In genomic region chr16:29597122-29597521, GRCm38 (mm10) we compare ENCODE assay signal across 29 mouse cellular contexts. TPM values are rescaled to one million over a fixed set of nuclear protein-coding genes. Genes with fewer than 3 reads are reported as not detected.
DNase-seq lines count a peak whose midpoint lies in the region; ATAC-seq and TF ChIP-seq lines count a peak whose summit lies in the region.
"Had no signal": no experiment of that assay in that cellular context is flagged by ENCODE, and none has a peak within 500 bp of the region (broad histone marks: within the 10 kb centered on the region; RNA-seq: fewer than 3 reads in every experiment).

No protein-coding gene starts in this region.

- WGBS in embryonic facial prominence, embryonic 14.5 days: 75% methylated on average over 4 of the region's 4 CpGs
- 86% methylated on average over 4 of the region's 4 CpGs for WGBS in embryonic facial prominence, embryonic 10.5 days

- H3K27ac ChIP-seq in embryonic facial prominence, embryonic 14.5 days (replicated peaks; ENCODE audit: low read depth, low read length): no peak overlapping the region
- H3K27ac ChIP-seq in embryonic facial prominence, embryonic 10.5 days (replicated peaks): no peak overlapping the region
- H3K27ac ChIP-seq in CH12.LX (ENCODE audit: insufficient read depth, low read depth) (no peak overlapping the region), MEL (ENCODE audit: control insufficient read depth, low read depth, low read length) (no peak overlapping the region)
- H3K27ac ChIP-seq: embryonic facial prominence, embryonic 13.5 days; forebrain, embryonic 13.5 days; forebrain, embryonic 15.5 days had no signal

- no peak for TF ChIP-seq EP300 in CH12.LX (IDR thresholded peaks at IDR 0.05; ENCODE audit: low read length)
- TF ChIP-seq EP300 in MEL (IDR thresholded peaks at IDR 0.05; ENCODE audit: low read depth in 1 of 2, low read length in 2 of 2): no peak

- H3K9me3 ChIP-seq in embryonic facial prominence, embryonic 14.5 days (ENCODE audit: control insufficient read depth, low read length): no peaks in the 10 kb centered on the region
- H3K9me3 ChIP-seq in embryonic facial prominence, embryonic 10.5 days: no peaks in the 10 kb centered on the region
- H3K9me3 ChIP-seq in CH12.LX (replicated peaks; ENCODE audit: low read length) (no peaks in the 10 kb centered on the region), MEL (replicated peaks; ENCODE audit: insufficient read depth, low read length) (no peaks in the 10 kb centered on the region)
- H3K9me3 ChIP-seq: embryonic facial prominence, embryonic 13.5 days; forebrain, embryonic 13.5 days; forebrain, embryonic 15.5 days; G1E had no signal

- no peak overlapping the region for H3K4me2 ChIP-seq in embryonic facial prominence, embryonic 14.5 days (ENCODE audit: low read depth, low read length)
- no peak overlapping the region for H3K4me2 ChIP-seq in CH12.LX (ENCODE audit: insufficient read depth, low read depth, poor library complexity, severe bottlenecking)
- H3K4me2 ChIP-seq: embryonic facial prominence, embryonic 13.5 days; forebrain, embryonic 13.5 days; forebrain, embryonic 15.5 days had no signal

- TF ChIP-seq RAD21 in CH12.LX (IDR thresholded peaks at IDR 0.05; ENCODE audit: low read depth, low read length): no peak
- no peak for TF ChIP-seq RAD21 in MEL (IDR thresholded peaks at IDR 0.05; ENCODE audit: low read depth, low read length)

- no peak overlapping the region for H3K9ac ChIP-seq in embryonic facial prominence, embryonic 14.5 days (ENCODE audit: low read depth, low read length)
- H3K9ac ChIP-seq in CH12.LX (ENCODE audit: insufficient read depth, low read depth) (no peak overlapping the region), MEL (ENCODE audit: control insufficient read depth, low read depth, low read length, poor library complexity, severe bottlenecking) (no peak overlapping the region)
- H3K9ac ChIP-seq: embryonic facial prominence, embryonic 13.5 days; forebrain, embryonic 13.5 days; forebrain, embryonic 15.5 days; forebrain, postnatal 0 days had no signal

- H3K4me1 ChIP-seq in embryonic facial prominence, embryonic 14.5 days (ENCODE audit: control insufficient read depth, insufficient read depth, low read length): no peaks in the 10 kb centered on the region
- no peaks in the 10 kb centered on the region for H3K4me1 ChIP-seq in embryonic facial prominence, embryonic 10.5 days
- H3K4me1 ChIP-seq in CH12.LX (ENCODE audit: control insufficient read depth in 1 of 2, insufficient read depth in 2 of 2) (no peaks in the 10 kb centered on the region), MEL (ENCODE audit: control insufficient read depth in 1 of 2, insufficient read depth in 2 of 2, low read length in 2 of 2) (no peaks in the 10 kb centered on the region)
- H3K4me1 ChIP-seq: embryonic facial prominence, embryonic 13.5 days; forebrain, embryonic 13.5 days; forebrain, embryonic 15.5 days had no signal

- dilution Hi-C loops in CH12.LX (cut with MboI; ENCODE audit: extremely low pct_ligation_motif_present, extremely low pct_unique_long_range_greater_than_20kb, low sequenced_read_pairs): no loop called here

- TF ChIP-seq CTCF in CH12.LX (conservative IDR thresholded peaks at IDR 0.05 in 1 of 2, IDR thresholded peaks at IDR 0.05 in 1 of 2; ENCODE audit: low read depth in 2 of 2, low read length in 2 of 2) (no peak), MEL (IDR thresholded peaks at IDR 0.05 in 2 of 3, conservative IDR thresholded peaks at IDR 0.05 in 1 of 3; ENCODE audit: control insufficient read depth in 1 of 3, insufficient read depth in 1 of 3, low read depth in 2 of 3, low read length in 3 of 3, poor library complexity in 1 of 3, severe bottlenecking in 1 of 3) (no peak)

- peak; percentile 10 for DNase-seq in embryonic facial prominence, embryonic 14.5 days (ENCODE audit: low spot score)
- no peak for DNase-seq in embryonic facial prominence, embryonic 10.5 days (ENCODE audit: low spot score)
- peak; percentile 11 to 14 for DNase-seq in heart, adult 18-20 months
- DNase-seq in heart, postnatal 14 days: no peak
- DNase-seq in CH12.LX (ENCODE audit: extremely low read depth): no peak
- no peak for DNase-seq in MEL (ENCODE audit: low read depth, low spot score)
- no peak for DNase-seq in urinary bladder, postnatal 25 days (ENCODE audit: low spot score)
- DNase-seq in embryo, embryonic 10 days (ENCODE audit: low spot score): no peak
- DNase-seq: adrenal gland, adult 8-10 months; adrenal gland, postnatal 14 days; adrenal gland, postnatal 36 days; B cell, adult 2 months; cerebellum, adult 11 months; cerebellum, adult 18-20 months; cerebellum, adult 8-10 months; cerebellum, adult 9-11 months; cerebellum, postnatal 14 days; cerebellum, postnatal 36 days; forebrain, postnatal 0 days had no signal

- in situ Hi-C loops in CH12.LX (cut with MboI; ENCODE audit: low pct_ligation_motif_present, low pct_unique_long_range_greater_than_20kb, low sequenced_read_pairs): no loop called here

- H3K27me3 ChIP-seq in embryonic facial prominence, embryonic 14.5 days (replicated peaks; ENCODE audit: control insufficient read depth, insufficient read depth, low read length): no peaks in the 10 kb centered on the region
- no peaks in the 10 kb centered on the region for H3K27me3 ChIP-seq in embryonic facial prominence, embryonic 10.5 days (replicated peaks; ENCODE audit: low read depth, poor library complexity, severe bottlenecking)
- no peaks in the 10 kb centered on the region for H3K27me3 ChIP-seq in CH12.LX (replicated peaks)
- no peaks in the 10 kb centered on the region for H3K27me3 ChIP-seq in MEL (ENCODE audit: control insufficient read depth in 1 of 2, insufficient read depth in 2 of 2, low read length in 2 of 2)
- H3K27me3 ChIP-seq: embryonic facial prominence, embryonic 13.5 days; forebrain, embryonic 13.5 days; forebrain, embryonic 15.5 days; Patski had no signal

- intact Hi-C loops in heart, postnatal 14 days (cut with DNase I): no loop called here

- H3K79me2 ChIP-seq in CH12.LX (replicated peaks; ENCODE audit: control insufficient read depth, extremely low read depth, insufficient read depth, poor library complexity, severe bottlenecking) (no peaks in the 10 kb centered on the region), MEL (ENCODE audit: control insufficient read depth, insufficient read depth, low read length, poor library complexity) (no peaks in the 10 kb centered on the region)

- peaks cover 44% of the 10 kb centered on the region for H3K36me3 ChIP-seq in embryonic facial prominence, embryonic 14.5 days (ENCODE audit: control insufficient read depth, insufficient read depth, low read length)
- H3K36me3 ChIP-seq in embryonic facial prominence, embryonic 10.5 days (replicated peaks): peaks cover 53% of the 10 kb centered on the region
- peaks cover 33 to 71% of the 10 kb centered on the region in 2 experiments for H3K36me3 ChIP-seq in CH12.LX (replicated peaks in 1 of 2; ENCODE audit: control insufficient read depth in 1 of 2, insufficient read depth in 1 of 2, low read length in 1 of 2)
- H3K36me3 ChIP-seq in MEL (ENCODE audit: control insufficient read depth in 1 of 2, insufficient read depth in 2 of 2, low read length in 2 of 2): peaks cover 0 to 17% of the 10 kb centered on the region in 2 experiments; a peak in 2 of 4 replicates

- no peak overlapping the region for H3K4me3 ChIP-seq in embryonic facial prominence, embryonic 14.5 days (ENCODE audit: low read depth, low read length)
- no peak overlapping the region for H3K4me3 ChIP-seq in embryonic facial prominence, embryonic 10.5 days
- no peak overlapping the region for H3K4me3 ChIP-seq in CH12.LX (replicated peaks in 1 of 3; ENCODE audit: low read depth in 2 of 3, low read length in 2 of 3, poor library complexity in 1 of 3)
- H3K4me3 ChIP-seq in MEL (ENCODE audit: control insufficient read depth in 1 of 2, insufficient read depth in 1 of 2, low read depth in 2 of 2, low read length in 2 of 2): no peak overlapping the region
- H3K4me3 ChIP-seq: embryonic facial prominence, embryonic 13.5 days; forebrain, embryonic 13.5 days; forebrain, embryonic 15.5 days had no signal

- TF ChIP-seq POLR2A in CH12.LX (IDR thresholded peaks at IDR 0.05; ENCODE audit: low read depth, low read length): no peak
- no peak for TF ChIP-seq POLR2A in MEL (IDR thresholded peaks at IDR 0.05; ENCODE audit: control insufficient read depth in 1 of 2, insufficient read depth in 1 of 2, low read depth in 1 of 2, low read length in 2 of 2, poor library complexity in 1 of 2)

- no peak for ATAC-seq in embryonic facial prominence, embryonic 14.5 days (ENCODE audit: low read depth)
- ATAC-seq: activated CD4-positive, CD25-positive, alpha-beta regulatory T cell, adult 4 months; CD4-positive, CD25-positive, alpha-beta regulatory T cell, adult 4 months; forebrain, embryonic 13.5 days; forebrain, embryonic 15.5 days; forebrain, postnatal 0 days; Patski had no signal

TF ChIP-seq in CH12.LX, 34 proteins besides CTCF, POLR2A, EP300 and RAD21:
- TF ChIP-seq SMC3 (IDR thresholded peaks at IDR 0.05; ENCODE audit: low read depth, low read length) (no peak), MAFK (IDR thresholded peaks at IDR 0.05; ENCODE audit: insufficient replicate concordance, low read length) (peak; percentile 97)

TF ChIP-seq in MEL, 35 proteins besides CTCF, POLR2A, EP300 and RAD21:
- TF ChIP-seq MAFK (IDR thresholded peaks at IDR 0.05; ENCODE audit: borderline replicate concordance, low read depth, low read length) (peak; percentile 88), MAX (IDR thresholded peaks at IDR 0.05; ENCODE audit: low read length) (no peak)

RNA-seq across cellular contexts. Expression of gene Opa1, which starts 18.0 kb away (rescaled TPM):
- 35.4 and 36.1 TPM in 2 replicates for polyA plus RNA-seq in embryonic facial prominence, embryonic 14.5 days (2014; fragmentation: Nextera tagmentation; extraction: Ambion mirVana)
- polyA plus RNA-seq in embryonic facial prominence, embryonic 10.5 days (2016; fragmentation: Nextera tagmentation; extraction: Ambion mirVana): 43.1 and 44.0 TPM in 2 replicates
- 100 to 1,000 TPM; 169 to 173 TPM for total RNA-seq in heart, adult 18-20 months (2021)
- 100 to 1,000 TPM; 132 to 142 TPM for total RNA-seq in heart, postnatal 14 days (2021)
- total RNA-seq in CH12.LX (2012; rRNA removed) (42.0 and 46.4 TPM in 2 replicates), CH12.LX (2014; rRNA removed) (49.9 and 56.1 TPM in 2 replicates), MEL (2012; rRNA removed) (45.6 and 48.4 TPM in 2 replicates)
- polyA plus RNA-seq in CH12.LX (2012; ENCODE audit: insufficient read length, low read depth) (54.4 and 57.3 TPM in 2 replicates), MEL (2012; ENCODE audit: insufficient read depth in 1 of 2, insufficient read length in 2 of 2, low read depth in 1 of 2, low replicate concordance in 2 of 2, missing spikeins in 1 of 2) (10 to 100 TPM; 43.4 to 56.1 TPM)

RNA-seq across cellular contexts. Expression of gene Atp13a4, which starts 52.5 kb away (rescaled TPM):
- polyA plus RNA-seq in embryonic facial prominence, embryonic 14.5 days (2014; fragmentation: Nextera tagmentation; extraction: Ambion mirVana): 0.48 and 0.68 TPM in 2 replicates
- polyA plus RNA-seq in embryonic facial prominence, embryonic 10.5 days (2016; fragmentation: Nextera tagmentation; extraction: Ambion mirVana): not detected in 2 replicates
- total RNA-seq in heart, adult 18-20 months (2021): not detected
- total RNA-seq in heart, postnatal 14 days (2021): not detected
- total RNA-seq in CH12.LX (2012; rRNA removed) (not detected in 2 replicates), CH12.LX (2014; rRNA removed) (not detected in 2 replicates), MEL (2012; rRNA removed) (not detected in 2 replicates)
- polyA plus RNA-seq in CH12.LX (2012; ENCODE audit: insufficient read length, low read depth) (not detected in 2 replicates), MEL (2012; ENCODE audit: insufficient read depth in 1 of 2, insufficient read length in 2 of 2, low read depth in 1 of 2, low replicate concordance in 2 of 2, missing spikeins in 1 of 2) (not detected)
- total RNA-seq: adrenal gland, adult 18-20 months; adrenal gland, adult 8-10 months; adrenal gland, postnatal 36 days; common myeloid progenitor, adult 5-6 weeks had no signal
- polyA plus RNA-seq: activated CD4-positive, CD25-positive, alpha-beta regulatory T cell, adult 4 months; embryonic facial prominence, embryonic 11.5 days; G1E; Patski had no signal

Comparison
In these comparisons a context has a peak if more than half of its experiments do, and no peak if none do; other contexts are left out.
1. DNase-seq: peak in embryonic facial prominence, embryonic 14.5 days (single experiment) and heart, adult 18-20 months (2 of 2); none in embryonic facial prominence, embryonic 10.5 days (single experiment), heart, postnatal 14 days (0 of 2), CH12.LX (single experiment), MEL (single experiment), urinary bladder, postnatal 25 days (single experiment) and embryo, embryonic 10 days (single experiment).